ENCODE assay signal across 19 mouse cellular contexts in genomic region chr1:157069181-157069828, GRCm38 (mm10). TPM values are rescaled to one million over a fixed set of nuclear protein-coding genes. Genes with fewer than 3 reads are reported as not detected.
"Had no signal": no experiment of that assay in that cellular context is flagged by ENCODE, and none has a peak within 500 bp of the region (broad histone marks: within the 10 kb centered on the region; RNA-seq: fewer than 3 reads in every experiment).

No protein-coding gene starts in this region.

- ATAC-seq: midbrain, embryonic 13.5 days had no signal

- H3K9me3 ChIP-seq: limb, embryonic 13.5 days; midbrain, embryonic 13.5 days; neural tube, embryonic 15.5 days had no signal

- DNase-seq: kidney, postnatal 10 days; kidney, postnatal 4 days; left cerebral cortex, postnatal 4 days; lung, adult 18-20 months; right cerebral cortex, postnatal 4 days; spleen, adult 18-20 months; thymus, adult 18-20 months; thymus, postnatal 14 days had no signal

- H3K27me3 ChIP-seq: neural tube, embryonic 15.5 days had no signal

- H3K9ac ChIP-seq: limb, embryonic 13.5 days; liver, embryonic 14.5 days; midbrain, embryonic 13.5 days; neural tube, embryonic 15.5 days had no signal

- H3K27ac ChIP-seq: layer of hippocampus, adult 2 months; limb, embryonic 13.5 days; liver, embryonic 14.5 days; midbrain, embryonic 13.5 days; neural tube, embryonic 15.5 days had no signal

- H3K4me2 ChIP-seq: limb, embryonic 13.5 days; midbrain, embryonic 13.5 days; neural tube, embryonic 15.5 days had no signal

- H3K36me3 ChIP-seq: limb, embryonic 13.5 days; midbrain, embryonic 13.5 days; neural tube, embryonic 15.5 days had no signal

- H3K4me3 ChIP-seq: layer of hippocampus, adult 2 months; limb, embryonic 13.5 days; midbrain, embryonic 13.5 days; neural tube, embryonic 15.5 days had no signal

RNA-seq across cellular contexts. Expression of gene Tex35, which starts 39.2 kb away (rescaled TPM):
- total RNA-seq: layer of hippocampus, adult 2 months; layer of hippocampus, postnatal 10 days; left cerebral cortex, adult 18-20 months; megakaryocyte-erythroid progenitor cell, adult 5-6 weeks had no signal
- polyA plus RNA-seq: intestine, embryonic 14.5 days; limb, embryonic 13.5 days; liver, embryonic 14.5 days; lung, embryonic 16.5 days; midbrain, embryonic 13.5 days; neural tube, embryonic 15.5 days; stomach, embryonic 14.5 days had no signal
